Comparison of ENCODE assay signal across 8 mouse cellular contexts in the genomic region with DNA sequence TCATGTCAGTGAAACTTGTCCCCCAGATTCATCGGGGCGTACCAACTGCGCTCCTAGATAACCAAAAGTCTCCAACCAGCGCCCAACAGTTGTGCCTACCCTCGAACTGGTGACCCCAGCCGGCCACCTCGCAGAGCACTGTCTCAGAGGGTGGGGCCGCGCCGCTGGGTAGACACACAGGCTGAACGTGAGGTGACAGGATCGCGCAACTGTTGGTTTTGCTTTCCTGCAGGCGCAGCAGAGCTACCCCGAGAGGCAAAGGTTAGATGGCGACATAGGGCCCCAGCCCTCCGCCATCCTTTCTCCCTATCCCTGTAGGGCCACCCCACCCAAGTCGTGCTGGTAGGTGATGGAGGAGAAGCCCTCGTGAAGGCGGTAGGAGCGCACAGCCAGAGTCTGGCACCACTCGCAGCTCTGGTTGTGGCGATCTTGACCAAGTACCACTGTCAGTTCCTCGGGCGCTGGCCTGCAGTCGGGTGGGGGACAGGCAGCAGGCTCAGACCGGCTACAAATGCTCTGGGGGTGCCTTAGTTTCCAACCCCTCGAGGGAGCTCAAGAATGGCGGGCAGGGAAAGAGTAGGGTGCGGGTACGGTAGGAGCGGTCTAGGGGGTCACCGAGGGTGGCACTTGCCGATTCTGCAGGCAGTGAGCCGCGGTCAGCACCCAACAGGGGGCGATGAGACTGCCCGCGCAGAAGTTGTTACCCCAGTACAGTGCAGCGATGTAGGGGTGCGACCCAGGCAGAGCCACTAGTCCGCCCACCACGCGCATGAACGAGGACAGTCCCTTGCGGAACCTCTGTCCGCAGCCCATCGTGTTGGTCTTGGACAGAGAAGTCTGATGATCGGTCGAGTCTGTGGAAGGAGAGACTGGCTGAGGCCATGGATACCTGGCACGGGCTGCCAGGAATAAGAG. TPM values are rescaled to one million over a fixed set of nuclear protein-coding genes. Genes with fewer than 3 reads are reported as not detected.
DNase-seq lines count a peak whose midpoint lies in the region; ATAC-seq and TF ChIP-seq lines count a peak whose summit lies in the region.

No protein-coding gene starts in this region.

- TF ChIP-seq CTCF in lung, postnatal 0 days (IDR thresholded peaks at IDR 0.05): no peak

- no peaks in the 10 kb centered on the region for H3K9me3 ChIP-seq in lung, postnatal 0 days (ENCODE audit: low read length)
- H3K9me3 ChIP-seq in forebrain, embryonic 12.5 days: no peaks in the 10 kb centered on the region
- H3K9me3 ChIP-seq in intestine, embryonic 15.5 days: no peaks in the 10 kb centered on the region

- ATAC-seq in lung, postnatal 0 days: no peak
- 0 out of 2 replicates have a peak, but pooled peaks have one; percentile 12 for ATAC-seq in forebrain, embryonic 12.5 days (ENCODE audit: low FRiP score)
- ATAC-seq in intestine, embryonic 15.5 days: peak; percentile 23; the same call in 1 of the 2 replicates

- peaks cover 38% of the 10 kb centered on the region for H3K27me3 ChIP-seq in lung, postnatal 0 days (replicated peaks; ENCODE audit: insufficient read depth, low read length)
- H3K27me3 ChIP-seq in forebrain, embryonic 12.5 days: peaks cover 58% of the 10 kb centered on the region
- peaks cover 40% of the 10 kb centered on the region for H3K27me3 ChIP-seq in intestine, embryonic 15.5 days (replicated peaks)

- TF ChIP-seq EP300 in lung, postnatal 0 days (IDR thresholded peaks at IDR 0.05): no peak

- H3K4me3 ChIP-seq in lung, postnatal 0 days (ENCODE audit: low read depth, low read length): 0 out of 2 replicates have a peak overlapping the region, but pooled peaks have one; percentile 17
- H3K4me3 ChIP-seq in forebrain, embryonic 12.5 days (replicated peaks): peak overlapping the region; percentile 5; the same call in 1 of the 2 replicates
- peak overlapping the region; percentile 19; the same call in 1 of the 2 replicates for H3K4me3 ChIP-seq in intestine, embryonic 15.5 days (replicated peaks)

- 28% methylated on average over 50 of the region's 51 CpGs for WGBS in lung, postnatal 0 days
- 36% methylated on average over 51 of the region's 51 CpGs for WGBS in forebrain, embryonic 12.5 days
- 26% methylated on average over 51 of the region's 51 CpGs for WGBS in intestine, embryonic 15.5 days

- peak overlapping the region; percentile 45 for H3K4me2 ChIP-seq in lung, postnatal 0 days (replicated peaks; ENCODE audit: low read depth, low read length)
- peak overlapping the region; percentile 45; the same call in 1 of the 2 replicates for H3K4me2 ChIP-seq in forebrain, embryonic 12.5 days
- peak overlapping the region; percentile 56; the same call in 1 of the 2 replicates for H3K4me2 ChIP-seq in intestine, embryonic 15.5 days (replicated peaks)

- H3K4me1 ChIP-seq in lung, postnatal 0 days (ENCODE audit: insufficient read depth, low read depth, low read length): 0 out of 2 replicates have a peak, but pooled peaks cover 4% of the 10 kb centered on the region
- peaks cover 13% of the 10 kb centered on the region for H3K4me1 ChIP-seq in forebrain, embryonic 12.5 days
- peaks cover 13% of the 10 kb centered on the region for H3K4me1 ChIP-seq in intestine, embryonic 15.5 days (replicated peaks)

- H3K9ac ChIP-seq in lung, postnatal 0 days (replicated peaks; ENCODE audit: low read depth): no peak overlapping the region; the same call in 1 of the 2 replicates
- H3K9ac ChIP-seq in forebrain, embryonic 12.5 days: no peak overlapping the region
- no peak overlapping the region for H3K9ac ChIP-seq in intestine, embryonic 15.5 days

- no peak overlapping the region for H3K27ac ChIP-seq in lung, postnatal 0 days (ENCODE audit: low read length)
- no peak overlapping the region for H3K27ac ChIP-seq in forebrain, embryonic 12.5 days
- H3K27ac ChIP-seq in intestine, embryonic 15.5 days: no peak overlapping the region

- H3K36me3 ChIP-seq in lung, postnatal 0 days (ENCODE audit: insufficient read depth, low read length): no peaks in the 10 kb centered on the region
- no peaks in the 10 kb centered on the region for H3K36me3 ChIP-seq in forebrain, embryonic 12.5 days (replicated peaks)
- no peaks in the 10 kb centered on the region for H3K36me3 ChIP-seq in intestine, embryonic 15.5 days

- no peak for DNase-seq in lung, postnatal 0 days (ENCODE audit: low spot score)
- no peak for DNase-seq in lung, postnatal 14 days
- DNase-seq in neural tube, embryonic 10.5 days (ENCODE audit: extremely low spot score, low spot score): peak; percentile 22
- no peak for DNase-seq in gastrocnemius, adult 8-10 months (ENCODE audit: low spot score in 2 of 2)
- DNase-seq in cerebellum, adult 11-12 months: no peak
- DNase-seq in cerebellum, adult 9-11 months: no peak

RNA-seq across cellular contexts. Expression of gene Pfn3, which starts 5.2 kb away (rescaled TPM):
- polyA plus RNA-seq in lung, postnatal 0 days (2015; fragmentation: Nextera tagmentation; extraction: Ambion mirVana): not detected in 2 replicates
- not detected in 2 replicates for polyA plus RNA-seq in forebrain, embryonic 12.5 days (2016; fragmentation: Nextera tagmentation; extraction: Ambion mirVana)
- not detected in 2 replicates for polyA plus RNA-seq in intestine, embryonic 15.5 days (2015; fragmentation: Nextera tagmentation; extraction: Ambion mirVana)
- not detected for total RNA-seq in gastrocnemius, adult 8-10 months (2022)

RNA-seq across cellular contexts. Expression of gene F12, which starts 6.3 kb away (rescaled TPM):
- not detected in 2 replicates for polyA plus RNA-seq in lung, postnatal 0 days (2015; fragmentation: Nextera tagmentation; extraction: Ambion mirVana)
- not detected in 2 replicates for polyA plus RNA-seq in forebrain, embryonic 12.5 days (2016; fragmentation: Nextera tagmentation; extraction: Ambion mirVana)
- polyA plus RNA-seq in intestine, embryonic 15.5 days (2015; fragmentation: Nextera tagmentation; extraction: Ambion mirVana): 1.8 TPM in 2 replicates
- total RNA-seq in gastrocnemius, adult 8-10 months (2022): not detected

RNA-seq across cellular contexts. Expression of gene Slc34a1, which starts 22.3 kb away (rescaled TPM):
- not detected in 2 replicates for polyA plus RNA-seq in lung, postnatal 0 days (2015; fragmentation: Nextera tagmentation; extraction: Ambion mirVana)
- polyA plus RNA-seq in forebrain, embryonic 12.5 days (2016; fragmentation: Nextera tagmentation; extraction: Ambion mirVana): not detected in 2 replicates
- polyA plus RNA-seq in intestine, embryonic 15.5 days (2015; fragmentation: Nextera tagmentation; extraction: Ambion mirVana): not detected in 2 replicates
- not detected for total RNA-seq in gastrocnemius, adult 8-10 months (2022)

RNA-seq across cellular contexts. Expression of gene Grk6, which starts 24.6 kb away (rescaled TPM):
- polyA plus RNA-seq in lung, postnatal 0 days (2015; fragmentation: Nextera tagmentation; extraction: Ambion mirVana): 20.4 and 20.5 TPM in 2 replicates
- 54.2 and 58.1 TPM in 2 replicates for polyA plus RNA-seq in forebrain, embryonic 12.5 days (2016; fragmentation: Nextera tagmentation; extraction: Ambion mirVana)
- polyA plus RNA-seq in intestine, embryonic 15.5 days (2015; fragmentation: Nextera tagmentation; extraction: Ambion mirVana): 38.3 and 38.7 TPM in 2 replicates
- total RNA-seq in gastrocnemius, adult 8-10 months (2022): 1 to 10 TPM; 6.9 to 9.7 (median 9.4) TPM

RNA-seq across cellular contexts. Expression of gene Prr7, which starts 43.8 kb away (rescaled TPM):
- 0.17 and 0.45 TPM in 2 replicates for polyA plus RNA-seq in lung, postnatal 0 days (2015; fragmentation: Nextera tagmentation; extraction: Ambion mirVana)
- polyA plus RNA-seq in forebrain, embryonic 12.5 days (2016; fragmentation: Nextera tagmentation; extraction: Ambion mirVana): 1.7 and 2.7 TPM in 2 replicates
- polyA plus RNA-seq in intestine, embryonic 15.5 days (2015; fragmentation: Nextera tagmentation; extraction: Ambion mirVana): 0.24 and 0.28 TPM in 2 replicates
- total RNA-seq in gastrocnemius, adult 8-10 months (2022): under 1 TPM in 2 of 4 experiments, not detected in 2; 0.20 to 0.39 TPM
